Mouse (Mus musculus): ENCODE results near the gene AU015836.

Gene AU015836

DNA sequence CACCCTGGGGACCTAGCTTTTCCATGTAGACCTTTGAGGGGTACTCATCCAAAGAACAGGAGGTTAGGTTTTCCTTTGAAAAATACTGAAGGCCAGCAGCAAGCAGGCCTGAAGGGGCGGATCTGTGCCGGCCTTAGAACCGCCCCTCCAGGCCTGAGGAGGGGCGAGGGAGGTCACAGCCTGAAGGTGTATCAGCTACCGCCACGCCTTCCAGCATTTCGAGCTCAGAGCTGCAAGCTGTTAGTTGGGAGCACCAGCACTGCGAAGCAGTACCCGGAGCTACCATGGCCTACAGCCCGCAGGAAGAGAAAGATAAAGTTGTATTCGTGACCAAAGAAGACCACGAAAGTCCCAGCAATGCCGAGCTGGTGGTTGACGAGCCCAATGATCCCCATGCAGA, at the start of gene AU015836:
TSS of gene AU015836 (plus strand) at position 216 of the 400 bp plus-strand sequence.
- TF ChIP-seq GATA4 (IDR thresholded peaks at IDR 0.05; ENCODE audit: insufficient replicate concordance, low read length) = no peak

DNA sequence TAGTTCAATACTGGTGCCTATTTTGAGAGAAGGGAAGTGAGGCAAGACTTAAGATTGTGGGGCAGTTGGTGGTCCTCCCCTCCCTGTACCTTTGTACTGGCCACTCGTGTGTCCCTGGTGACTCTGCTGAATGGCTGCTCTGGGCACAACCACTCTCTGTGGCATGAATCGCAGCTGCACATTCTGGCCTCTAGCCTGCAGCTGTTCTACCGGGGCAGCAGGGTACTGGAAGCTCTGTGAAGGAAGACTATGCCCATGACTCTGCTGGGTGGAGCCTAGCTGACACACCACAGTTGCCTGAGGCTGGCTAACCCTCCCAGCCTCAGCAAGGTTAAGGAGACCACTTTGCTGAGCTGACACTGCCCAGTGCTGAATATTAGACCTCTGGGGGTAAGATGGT, 49.4 kb upstream of the AU015836 start:
- TF ChIP-seq GATA4 (IDR thresholded peaks at IDR 0.05; ENCODE audit: insufficient replicate concordance, low read length) = no peak

DNA sequence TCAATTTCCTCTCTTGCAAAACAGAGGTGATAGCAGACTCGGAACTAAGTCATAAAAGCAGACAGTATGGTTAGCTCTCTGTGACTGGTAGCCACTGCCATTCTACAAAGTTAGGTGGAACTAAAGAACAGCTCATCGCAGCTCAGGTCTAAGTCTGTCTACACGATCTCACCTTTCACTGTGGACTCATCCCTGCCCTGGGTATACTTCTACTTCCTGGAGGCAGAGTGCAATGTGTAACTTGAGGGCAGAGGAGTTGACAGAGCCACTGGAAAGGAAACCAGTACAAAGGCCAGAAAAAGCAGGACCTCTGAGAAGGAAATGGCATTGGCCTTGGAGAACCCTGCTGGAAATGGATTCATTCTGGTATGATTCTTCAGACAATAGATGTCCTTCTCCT, 40.1 kb upstream of the AU015836 start:
- TF ChIP-seq GATA4 (IDR thresholded peaks at IDR 0.05; ENCODE audit: insufficient replicate concordance, low read length) = no peak

DNA sequence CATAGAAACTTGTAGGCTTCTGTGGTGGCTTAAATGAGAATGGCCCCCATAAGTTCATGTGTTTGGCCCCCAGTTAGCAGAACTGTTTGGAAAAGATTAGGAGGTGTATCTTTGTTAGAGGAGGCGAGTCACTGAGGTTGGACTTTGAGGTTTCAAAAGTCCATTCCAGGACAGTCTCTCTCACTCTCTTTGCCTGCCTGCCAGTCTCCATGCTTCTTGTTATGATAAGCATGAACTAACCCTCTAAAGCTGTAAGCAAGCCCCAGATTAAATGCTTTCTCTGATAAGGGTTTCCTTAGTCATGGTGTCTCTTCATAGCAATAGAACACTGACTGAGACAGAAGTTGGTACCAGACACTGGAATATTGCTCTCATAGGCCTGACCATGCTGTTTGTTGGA, 39.7 kb upstream of the AU015836 start:
- TF ChIP-seq GATA4 (IDR thresholded peaks at IDR 0.05; ENCODE audit: insufficient replicate concordance, low read length) = no peak

DNA sequence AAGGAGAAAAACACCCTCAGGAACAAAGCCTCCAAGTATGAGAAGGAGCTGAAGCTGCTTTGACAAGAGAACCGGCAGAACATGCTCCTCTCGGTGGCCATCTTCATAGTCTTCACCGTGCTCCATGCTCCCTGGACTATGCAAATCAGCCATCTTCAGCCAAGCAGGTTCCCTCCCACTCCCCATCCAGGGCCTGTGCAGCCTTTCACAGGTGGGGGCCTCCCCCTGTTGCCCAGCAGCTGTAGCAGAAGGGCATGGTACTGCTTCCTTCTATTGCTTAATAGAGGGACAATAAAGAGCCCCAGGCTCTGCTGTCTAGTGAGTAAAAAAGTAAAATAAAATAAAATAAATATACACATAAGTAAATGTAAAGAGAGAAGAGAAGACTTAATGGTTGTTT, 36.8 kb upstream of the AU015836 start:
- TF ChIP-seq GATA4 (IDR thresholded peaks at IDR 0.05; ENCODE audit: insufficient replicate concordance, low read length) = no peak

DNA sequence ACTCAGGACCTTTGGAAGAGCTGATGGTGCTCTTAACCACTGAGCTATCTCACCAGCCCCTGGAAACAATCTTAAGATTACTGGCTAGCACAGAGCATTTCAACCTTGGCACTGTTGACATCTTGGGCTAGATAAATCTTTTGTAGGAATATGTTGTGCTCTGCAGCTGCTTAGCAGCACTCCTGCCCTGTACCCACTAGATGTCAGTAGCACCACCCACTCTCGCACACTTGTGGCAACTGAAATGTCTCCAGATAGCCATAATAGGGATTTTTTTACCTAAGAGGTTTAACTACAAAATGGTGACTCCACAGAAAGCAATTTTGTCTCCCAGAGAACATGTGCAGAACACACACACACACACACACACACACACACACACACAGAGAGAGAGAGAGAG, 11.7 kb upstream of the AU015836 start:
- no peak for TF ChIP-seq GATA4 (IDR thresholded peaks at IDR 0.05; ENCODE audit: insufficient replicate concordance, low read length)

DNA sequence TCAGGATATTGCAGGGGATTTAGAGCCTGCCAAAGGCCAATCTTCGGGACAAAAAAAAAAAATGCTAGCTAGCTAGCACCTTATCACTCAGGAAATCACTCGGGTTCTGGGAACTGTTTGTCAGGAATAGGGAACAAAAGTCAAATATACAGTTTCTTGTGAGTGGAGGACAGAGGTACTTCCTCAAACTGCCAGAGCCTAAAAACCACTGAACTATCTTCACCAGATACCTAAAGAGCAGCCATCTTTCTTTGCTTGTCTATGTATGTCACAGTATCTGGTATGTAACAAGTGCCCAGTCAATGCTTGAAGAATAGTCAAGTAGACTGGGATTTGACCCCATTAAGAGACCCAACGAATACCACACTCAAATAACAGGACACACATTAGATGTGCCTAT, 10.0 kb upstream of the AU015836 start:
- no peak for TF ChIP-seq GATA4 (IDR thresholded peaks at IDR 0.05; ENCODE audit: insufficient replicate concordance, low read length)

DNA sequence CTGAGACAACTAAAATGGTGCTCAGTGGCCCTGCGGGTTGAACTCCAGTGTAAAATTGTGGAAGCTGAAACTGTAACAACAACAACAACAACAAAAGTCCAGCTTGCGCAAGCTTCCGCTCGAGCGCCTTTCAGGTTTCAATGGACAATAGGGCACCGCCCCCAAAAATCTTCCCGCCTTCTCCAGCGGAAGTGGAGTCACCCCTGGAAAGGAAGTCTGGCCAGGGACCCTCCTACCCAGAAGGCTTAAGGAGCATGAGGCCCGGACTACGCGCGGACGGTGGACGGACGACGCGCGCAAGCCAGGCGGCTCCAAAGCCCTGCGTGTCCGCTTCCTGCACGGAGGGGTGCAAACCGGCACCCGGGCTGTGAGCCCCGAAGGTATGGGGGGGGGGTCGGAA, 11.9 kb downstream of the AU015836 start:
- no peak for TF ChIP-seq GATA4 (IDR thresholded peaks at IDR 0.05; ENCODE audit: insufficient replicate concordance, low read length)

DNA sequence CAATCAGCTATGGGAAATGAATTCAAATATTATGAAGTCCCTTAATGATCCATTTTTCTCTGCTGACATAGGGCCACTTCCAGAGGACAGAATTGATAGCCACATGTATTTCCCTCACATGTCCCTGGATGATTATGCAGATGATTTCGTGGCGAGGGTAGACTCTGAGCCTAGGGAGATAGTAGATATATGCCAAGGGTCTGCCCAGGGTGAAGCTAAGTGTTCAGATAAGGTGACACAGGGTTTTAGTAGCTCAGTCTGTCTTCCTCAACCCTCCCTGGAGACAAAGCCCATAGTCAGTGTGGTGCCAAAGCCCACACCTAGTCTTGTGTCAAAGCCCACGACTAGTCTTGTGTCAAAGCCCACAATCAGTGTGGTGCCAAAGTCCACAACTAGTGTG, 13.7 kb downstream of the AU015836 start:
- TF ChIP-seq GATA4 (IDR thresholded peaks at IDR 0.05; ENCODE audit: insufficient replicate concordance, low read length) = no peak

DNA sequence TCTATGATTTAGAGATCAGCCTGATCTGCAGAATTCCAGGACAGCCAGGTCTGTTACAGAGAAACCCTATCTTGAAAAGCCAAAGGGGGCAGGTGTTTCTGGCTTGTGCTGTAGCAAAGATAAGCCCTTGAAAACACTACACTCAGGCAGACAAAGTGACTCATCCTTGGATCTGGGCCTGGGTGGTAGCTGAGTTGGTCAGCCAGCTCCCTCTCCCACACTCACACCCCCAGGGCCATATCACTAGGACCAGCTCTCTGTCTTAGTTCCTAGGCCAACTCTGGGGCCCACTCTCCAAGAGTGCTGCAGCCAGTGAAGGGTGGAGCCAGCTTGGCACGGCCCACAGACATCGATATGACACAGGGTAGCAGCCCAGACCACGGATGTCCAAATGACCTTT, 38.5 kb downstream of the AU015836 start:
- TF ChIP-seq GATA4 (IDR thresholded peaks at IDR 0.05; ENCODE audit: insufficient replicate concordance, low read length) = no peak

DNA sequence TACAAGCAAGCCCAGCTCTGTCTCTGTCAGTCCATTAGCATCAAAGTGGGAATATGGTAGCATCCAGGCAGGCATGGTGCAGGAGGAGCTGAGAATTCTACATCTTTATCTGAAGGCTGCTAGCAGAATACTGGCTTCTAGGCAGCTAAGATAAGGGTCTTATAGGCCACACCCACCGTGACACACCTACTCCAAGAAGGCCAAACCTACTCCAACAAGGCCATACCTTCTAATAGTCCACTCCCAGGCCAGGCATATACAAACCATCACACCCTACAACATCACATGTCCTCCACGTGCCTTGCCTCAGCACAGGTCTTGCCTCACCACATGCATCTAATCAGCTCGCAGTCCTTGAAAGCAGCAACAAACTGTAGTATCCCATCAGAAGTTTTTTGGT, 41.0 kb downstream of the AU015836 start:
- no peak for TF ChIP-seq GATA4 (IDR thresholded peaks at IDR 0.05; ENCODE audit: insufficient replicate concordance, low read length)

DNA sequence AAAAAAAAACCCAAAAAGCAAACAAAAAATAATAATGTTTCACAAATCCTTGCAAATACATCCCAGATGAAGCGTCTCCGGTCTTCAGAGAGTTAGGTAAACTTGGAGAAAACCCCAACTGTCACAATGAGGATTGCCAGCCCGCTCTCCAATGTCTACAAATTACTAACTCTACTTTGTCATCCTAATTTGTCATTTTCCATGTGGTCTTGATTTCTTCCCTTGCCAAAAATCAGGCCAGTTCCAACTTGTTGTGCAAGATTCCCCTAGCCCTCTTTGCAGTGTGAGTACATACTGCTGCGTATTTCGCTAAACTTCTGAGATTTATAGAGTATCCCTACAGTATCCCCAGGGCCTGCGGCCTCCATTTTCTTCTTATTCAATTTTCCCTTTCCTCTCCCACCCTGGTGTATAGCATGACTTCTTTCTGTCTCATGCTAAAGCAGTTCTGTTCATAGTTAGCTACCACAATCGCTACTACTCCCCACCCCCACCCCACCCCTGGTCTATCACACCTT, 43.3 kb downstream of the AU015836 start:
- TF ChIP-seq GATA4 (IDR thresholded peaks at IDR 0.05; ENCODE audit: insufficient replicate concordance, low read length) = no peak

DNA sequence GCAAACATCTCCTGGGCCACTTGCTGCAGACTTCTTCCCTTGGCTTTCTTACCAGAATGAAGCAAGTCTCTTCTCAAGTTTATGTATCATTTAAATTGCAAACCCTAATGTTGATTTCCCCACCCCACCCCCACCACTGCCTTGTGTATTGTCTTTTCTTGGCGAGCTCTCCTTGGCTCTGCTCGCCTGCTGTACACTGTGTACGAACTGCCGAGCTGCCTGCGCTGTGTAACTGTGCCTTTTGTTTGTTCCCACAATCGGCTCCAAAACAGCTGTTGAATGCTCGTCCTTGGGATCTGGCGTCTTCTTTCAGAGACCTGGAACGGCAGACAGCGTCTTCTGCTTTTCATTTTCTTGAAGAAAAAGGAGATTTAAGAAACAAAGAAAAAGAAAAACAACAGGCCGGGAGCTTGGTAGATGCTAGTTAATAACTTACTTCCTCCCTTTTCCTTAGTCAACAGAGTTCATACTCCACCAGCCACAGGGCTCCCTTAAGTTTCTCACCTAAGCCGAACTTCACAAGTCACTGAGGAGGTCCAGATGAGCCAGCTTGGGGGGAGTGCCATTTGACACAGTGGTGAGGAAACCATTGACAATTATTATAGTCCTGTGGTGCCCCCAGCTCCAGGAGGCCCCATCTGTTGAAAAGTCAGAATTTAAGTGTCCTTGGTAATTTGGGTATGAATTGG, 44.2 kb downstream of the AU015836 start:
- no peak for TF ChIP-seq GATA4 (IDR thresholded peaks at IDR 0.05; ENCODE audit: insufficient replicate concordance, low read length)

DNA sequence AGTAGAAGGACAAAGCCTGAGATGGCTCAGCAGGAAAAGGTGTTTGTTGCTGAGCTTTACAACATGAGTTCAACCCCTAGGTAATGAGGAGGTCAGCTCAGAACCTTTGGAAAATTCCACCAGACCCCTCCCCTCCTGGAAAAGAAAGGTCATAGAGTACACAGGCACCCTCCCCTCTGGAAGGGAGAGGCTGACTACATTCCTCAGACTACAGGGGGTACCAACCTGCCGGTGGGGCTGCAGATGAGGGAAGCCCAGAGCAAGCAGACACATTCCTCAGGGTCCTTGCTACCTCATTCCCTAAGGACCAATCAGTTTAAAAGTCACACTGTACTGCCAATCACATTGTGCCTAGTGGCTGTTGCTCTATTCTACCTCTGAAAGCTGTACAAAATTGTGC, 48.4 kb downstream of the AU015836 start:
- no peak for TF ChIP-seq GATA4 (IDR thresholded peaks at IDR 0.05; ENCODE audit: insufficient replicate concordance, low read length)

DNA sequence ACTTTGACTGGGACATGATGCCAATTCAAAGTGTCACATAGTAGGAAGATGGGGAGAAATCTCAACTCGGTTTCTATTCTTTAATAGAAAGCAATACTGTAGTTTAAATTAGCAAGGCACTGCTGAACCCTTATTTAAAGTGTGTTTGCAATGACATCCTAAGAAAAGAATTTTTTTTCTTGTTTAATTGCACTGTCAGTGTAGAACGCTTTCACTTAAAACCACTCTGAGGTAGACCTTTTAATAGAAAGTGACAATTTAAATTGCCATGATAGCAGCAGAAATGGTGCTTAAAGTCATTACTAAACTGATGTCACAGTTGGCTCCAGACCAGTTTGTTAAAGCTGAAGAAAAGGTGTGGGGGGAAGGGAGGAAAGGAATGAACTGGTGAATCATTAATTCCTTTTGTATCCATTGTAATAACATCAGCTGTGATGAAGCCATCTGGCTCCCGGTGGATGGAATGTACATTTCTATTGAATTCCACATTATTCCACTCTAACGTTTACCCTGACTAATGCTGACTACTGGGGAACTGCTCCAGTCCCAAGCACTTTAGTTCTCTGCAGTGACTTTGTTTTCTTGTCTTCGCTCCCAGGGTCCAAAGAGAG, 53.9 kb downstream of the AU015836 start:
- no peak for TF ChIP-seq GATA4 (IDR thresholded peaks at IDR 0.05; ENCODE audit: insufficient replicate concordance, low read length)

Data from liver, adult (tissue).